Mouse (Mus musculus) limb, embryonic 11.5 days (tissue): ENCODE results near the gene Dscam. TPM values are rescaled to one million over a fixed set of nuclear protein-coding genes. Genes with fewer than 3 reads are reported as not detected.

Source experiments
- ATAC-seq: fragments of 200-750 bp; cut with Nextera tagmentation; 2 replicates; pipeline ENCODE4 v1.8.0; 2017; ENCODE audit warnings: low read depth; ENCODE audit not compliant: insufficient number of reproducible peaks, low FRiP score, low TSS enrichment
- DNase-seq: peaks from one replicate; pipeline ENCODE4 v3.0.0-alpha.2; 2015; ENCODE audit warnings: low spot score
- H3K27ac ChIP-seq: fragments of 300-500 bp; sonication (generic); replicated peaks from 2 replicates; pipeline ENCODE4 v1.5.1; 2014; ENCODE audit warnings: low read depth, mild to moderate bottlenecking, low read length
- H3K27me3 ChIP-seq: fragments of 300-500 bp; sonication (generic); 2 replicates; pipeline ENCODE4 v1.6.1; 2014; ENCODE audit warnings: mild to moderate bottlenecking, low read length, mixed read lengths; ENCODE audit not compliant: control insufficient read depth, insufficient read depth
- H3K36me3 ChIP-seq: fragments of 300-500 bp; sonication (generic); 2 replicates; pipeline ENCODE4 v1.6.1; 2014; ENCODE audit warnings: mild to moderate bottlenecking, low read length, moderate library complexity, mixed read lengths; ENCODE audit not compliant: control insufficient read depth, insufficient read depth
- H3K4me1 ChIP-seq: fragments of 300-500 bp; sonication (generic); 2 replicates; pipeline ENCODE4 v1.6.1; 2014; ENCODE audit warnings: low read length, mixed read lengths; ENCODE audit not compliant: control insufficient read depth, insufficient read depth
- H3K4me2 ChIP-seq: fragments of 300-500 bp; sonication (generic); 2 replicates; pipeline ENCODE4 v1.6.1; 2014; ENCODE audit warnings: low read depth, mild to moderate bottlenecking, moderate library complexity; ENCODE audit not compliant: severe bottlenecking
- H3K4me3 ChIP-seq: fragments of 300-500 bp; sonication (generic); 2 replicates; pipeline ENCODE4 v1.5.1; 2014; ENCODE audit warnings: low read depth, low read length
- H3K9ac ChIP-seq: fragments of 300-500 bp; sonication (generic); 2 replicates; pipeline ENCODE4 v1.6.1; 2014; ENCODE audit warnings: mild to moderate bottlenecking, low read length
- H3K9me3 ChIP-seq: fragments of 300-500 bp; sonication (generic); 2 replicates; pipeline ENCODE4 v1.6.1; 2016; ENCODE audit warnings: low read length; ENCODE audit not compliant: control insufficient read depth
- WGBS: fragments of 180-500 bp; shearing (Covaris S2); extraction: QIAGEN DNeasy Blood & Tissue Kit; methylation state at CpG from one replicate; pipeline ENCODE4 v1.1.7; 2014; 5-methylcytosine and 5-hydroxymethylcytosine counted together
- polyA plus RNA-seq: library from polyadenylated mRNA; unstranded; fragments of >200 nt; fragmentation: Nextera tagmentation; extraction: Ambion mirVana; gene quantifications from 2 replicates; pipeline ENCODE4 v1.2.1, GENCODE M21; 2014

The Dscam gene
- polyA plus RNA-seq, 1 experiment from 2014 or later, result 0.11 TPM

DNA sequence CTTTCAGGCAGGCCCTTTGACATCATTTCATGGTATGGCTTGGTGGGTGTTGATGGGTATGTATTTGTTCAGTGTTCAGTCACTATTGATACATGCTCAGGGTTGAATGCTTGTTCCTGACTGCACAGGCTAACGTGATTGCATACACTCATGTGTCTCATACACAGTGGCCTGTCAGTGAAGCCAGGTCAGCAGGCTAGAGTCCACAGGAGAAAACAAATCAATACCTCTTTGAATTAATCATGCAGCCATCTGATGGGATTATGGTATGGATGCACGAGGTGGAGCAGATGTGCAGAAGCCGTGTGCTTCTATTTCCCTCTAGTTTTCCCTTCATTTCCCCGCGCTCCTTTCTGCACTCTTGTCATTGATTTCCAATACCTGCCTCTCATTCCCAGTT, 143.7 kb downstream of the Dscam start:
- Histone ChIP-seq H3K36me3 (no peaks in the 10 kb centered on the region), H3K27me3 (no peaks in the 10 kb centered on the region), H3K4me1 (no peaks in the 10 kb centered on the region), H3K9me3 (no peaks in the 10 kb centered on the region), H3K4me2 (no peak overlapping the region), H3K4me3 (no peak overlapping the region), H3K27ac (no peak overlapping the region), H3K9ac (no peak overlapping the region)
- DNase-seq (no peak), ATAC-seq (no peak)
- 93% methylated on average over 5 of the region's 5 CpGs for whole genome bisulfite sequencing

DNA sequence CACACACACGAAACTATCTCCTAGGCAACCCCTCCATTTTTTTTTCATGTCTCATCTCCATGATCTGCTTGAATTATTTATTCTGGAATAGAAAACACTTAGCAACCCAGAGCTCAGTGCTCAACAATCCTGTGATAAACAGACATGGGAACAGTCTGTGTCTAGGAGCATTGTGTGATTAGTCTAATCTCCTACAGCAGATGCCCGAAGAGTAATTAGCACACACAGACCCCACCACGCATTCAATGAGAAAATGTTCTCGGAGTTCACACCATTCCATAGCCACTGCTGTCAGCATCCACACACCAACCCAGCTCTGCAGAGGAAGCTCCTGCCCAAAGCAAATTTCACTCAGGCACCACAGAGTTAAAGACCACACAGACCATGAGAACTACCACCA, 146.1 kb downstream of the Dscam start:
- H3K27me3 ChIP-seq, result no peaks in the 10 kb centered on the region
- H3K9me3 ChIP-seq, result no peaks in the 10 kb centered on the region
- 75% methylated on average over 4 of the region's 4 CpGs for WGBS

DNA sequence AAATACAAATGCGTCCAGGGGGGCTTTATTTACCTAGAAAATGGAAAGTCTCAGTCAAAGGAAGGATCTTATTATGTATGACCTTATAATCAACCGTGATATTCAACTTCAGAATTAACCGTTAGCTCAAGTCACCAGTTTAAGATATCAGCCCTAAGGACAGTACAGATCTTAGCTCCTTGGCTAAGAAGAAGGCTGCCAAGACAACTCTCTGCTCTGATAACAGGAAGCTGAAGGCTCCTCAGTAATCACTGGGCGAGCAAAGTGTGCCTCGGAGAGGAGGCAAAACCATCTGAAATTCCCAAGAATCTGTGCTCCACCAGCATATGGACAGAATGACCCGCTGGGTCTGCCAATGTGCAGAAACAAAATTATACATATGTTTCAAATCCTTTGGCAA, 149.1 kb downstream of the Dscam start:
- no peaks in the 10 kb centered on the region for H3K4me1 ChIP-seq
- H3K27me3 ChIP-seq, result no peaks in the 10 kb centered on the region
- H3K36me3 ChIP-seq, result no peaks in the 10 kb centered on the region
- no peak overlapping the region for H3K4me2 ChIP-seq
- no peak overlapping the region for H3K27ac ChIP-seq
- H3K9ac ChIP-seq, result no peak overlapping the region
- no peak overlapping the region for H3K4me3 ChIP-seq
- 91% methylated on average over 6 of the region's 6 CpGs for WGBS
- no peak for DNase-seq
- ATAC-seq, result no peak
- H3K9me3 ChIP-seq, result no peaks in the 10 kb centered on the region

More for the DNA sequence above, 146.1 kb downstream of the Dscam start:
- Histone ChIP-seq H3K36me3 (no peaks in the 10 kb centered on the region), H3K27ac (no peak overlapping the region), H3K4me1 (no peaks in the 10 kb centered on the region), H3K9ac (no peak overlapping the region), H3K4me2 (no peak overlapping the region), H3K4me3 (no peak overlapping the region)
- no peak for ATAC-seq
- no peak for DNase-seq

DNA sequence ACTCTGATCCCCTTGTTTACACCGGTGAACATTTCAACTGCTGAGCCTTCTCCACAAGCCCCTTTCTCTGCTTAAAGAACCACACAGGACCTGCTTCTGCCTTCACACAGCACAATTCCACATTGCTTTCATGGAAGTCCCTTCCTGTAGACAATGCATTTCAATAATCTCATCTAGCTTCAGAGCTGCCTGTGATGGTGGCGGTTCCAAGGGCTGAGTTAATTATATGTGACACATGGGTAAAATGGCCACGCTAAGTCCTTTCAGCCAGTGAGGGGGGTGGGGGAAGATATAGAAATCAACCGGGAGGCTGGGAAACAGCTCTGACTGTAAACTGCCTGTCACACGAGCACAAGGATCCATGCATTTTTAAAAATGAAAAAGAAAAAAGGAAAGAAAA, 152.2 kb downstream of the Dscam start:
- Histone ChIP-seq H3K27ac (no peak overlapping the region), H3K4me3 (no peak overlapping the region), H3K9me3 (no peaks in the 10 kb centered on the region), H3K4me2 (no peak overlapping the region), H3K4me1 (no peaks in the 10 kb centered on the region), H3K36me3 (no peaks in the 10 kb centered on the region), H3K27me3 (no peaks in the 10 kb centered on the region), H3K9ac (no peak overlapping the region)
- 70% methylated on average over 5 of the region's 5 CpGs for WGBS
- ATAC-seq, result no peak
- DNase-seq, result no peak

DNA sequence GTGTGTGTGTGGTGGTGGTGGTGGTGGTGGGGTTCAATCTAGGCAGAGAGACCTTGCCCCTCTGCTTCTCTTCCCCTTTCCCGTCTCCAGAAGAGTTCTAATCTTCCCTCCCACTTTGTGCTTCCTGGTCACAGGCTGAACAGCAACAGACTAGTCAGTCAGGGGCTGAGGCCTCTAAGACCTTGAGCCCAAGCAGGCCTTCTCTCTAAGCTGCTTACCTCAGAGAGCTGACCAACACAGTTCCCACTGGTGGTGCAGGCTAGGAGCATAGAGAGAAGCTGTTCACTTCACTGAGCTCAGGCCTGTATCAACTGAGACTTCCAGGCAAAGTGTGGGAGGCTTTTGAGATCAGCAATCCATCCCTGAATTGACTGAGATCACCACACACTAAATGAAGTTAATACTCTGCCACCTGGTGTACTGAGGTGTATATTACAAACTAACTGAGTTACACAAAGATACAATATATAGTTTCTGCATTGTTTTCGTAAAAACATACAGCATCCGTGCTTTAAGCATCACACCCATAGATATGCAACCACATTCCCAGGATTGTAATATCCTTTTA, 153.3 kb downstream of the Dscam start:
- 73% methylated on average over 3 of the region's 3 CpGs for WGBS
- Histone ChIP-seq H3K36me3 (no peaks in the 10 kb centered on the region), H3K4me3 (no peak overlapping the region), H3K27ac (no peak overlapping the region), H3K9me3 (no peaks in the 10 kb centered on the region), H3K4me2 (no peak overlapping the region), H3K27me3 (no peaks in the 10 kb centered on the region), H3K9ac (no peak overlapping the region), H3K4me1 (no peaks in the 10 kb centered on the region)
- DNase-seq (no peak), ATAC-seq (no peak)

DNA sequence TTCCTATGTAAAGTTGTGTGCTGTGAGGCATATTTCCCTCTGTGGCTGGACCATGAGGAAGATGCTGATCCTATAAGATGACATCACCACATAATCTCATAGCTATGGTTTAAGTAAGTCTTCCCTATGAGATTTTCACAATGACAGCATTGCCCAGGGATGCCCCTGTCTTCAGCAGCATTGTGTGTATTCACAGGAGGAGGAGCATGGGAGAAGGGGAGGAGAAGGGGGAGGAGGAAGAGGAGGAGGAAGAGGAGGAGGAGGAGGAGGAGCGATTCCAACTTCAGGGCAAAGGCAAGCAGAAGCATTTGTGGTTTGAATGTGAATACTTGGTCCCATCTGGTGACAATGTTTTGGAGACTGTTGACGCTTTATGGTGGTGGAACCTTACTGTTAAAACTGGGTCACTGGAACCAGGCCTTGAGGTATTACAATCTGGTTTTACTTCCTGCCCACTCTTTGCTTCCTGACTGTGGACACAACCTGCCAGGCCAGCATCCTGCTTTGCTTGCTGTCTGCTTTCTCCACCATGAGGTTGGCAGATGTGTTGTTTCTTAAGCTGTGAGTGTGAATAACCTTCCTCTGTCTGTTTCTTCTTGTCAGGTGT, 154.2 kb downstream of the Dscam start:
- ATAC-seq (no peak), DNase-seq (no peak)
- Histone ChIP-seq H3K9ac (no peak overlapping the region), H3K36me3 (no peaks in the 10 kb centered on the region), H3K4me2 (no peak overlapping the region), H3K4me1 (no peaks in the 10 kb centered on the region), H3K9me3 (no peaks in the 10 kb centered on the region), H3K4me3 (no peak overlapping the region), H3K27me3 (no peaks in the 10 kb centered on the region), H3K27ac (no peak overlapping the region)
- WGBS, result 73% methylated on average over 2 of the region's 2 CpGs

DNA sequence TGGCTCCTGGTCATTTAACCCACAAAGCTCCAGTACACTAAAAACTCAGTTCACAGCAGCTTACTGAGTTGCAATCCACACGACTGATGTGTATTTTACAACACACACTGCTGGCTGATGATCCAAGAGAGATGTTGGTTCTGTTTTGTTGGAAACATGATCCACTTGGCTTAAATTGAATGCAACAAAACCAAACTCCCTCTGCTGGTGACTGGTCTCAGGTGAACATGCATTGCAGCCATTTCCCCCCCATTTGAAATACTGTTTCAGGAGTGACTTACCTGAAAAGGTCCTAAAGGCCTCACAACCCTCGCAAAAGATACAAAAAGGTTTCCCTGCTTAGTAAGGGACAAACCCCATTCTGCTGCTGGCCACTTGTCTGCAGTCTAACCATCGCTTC, 156.2 kb downstream of the Dscam start:
- DNase-seq, result no peak
- WGBS, result 69% methylated on average over 3 of the region's 3 CpGs
- no peaks in the 10 kb centered on the region for H3K4me1 ChIP-seq

DNA sequence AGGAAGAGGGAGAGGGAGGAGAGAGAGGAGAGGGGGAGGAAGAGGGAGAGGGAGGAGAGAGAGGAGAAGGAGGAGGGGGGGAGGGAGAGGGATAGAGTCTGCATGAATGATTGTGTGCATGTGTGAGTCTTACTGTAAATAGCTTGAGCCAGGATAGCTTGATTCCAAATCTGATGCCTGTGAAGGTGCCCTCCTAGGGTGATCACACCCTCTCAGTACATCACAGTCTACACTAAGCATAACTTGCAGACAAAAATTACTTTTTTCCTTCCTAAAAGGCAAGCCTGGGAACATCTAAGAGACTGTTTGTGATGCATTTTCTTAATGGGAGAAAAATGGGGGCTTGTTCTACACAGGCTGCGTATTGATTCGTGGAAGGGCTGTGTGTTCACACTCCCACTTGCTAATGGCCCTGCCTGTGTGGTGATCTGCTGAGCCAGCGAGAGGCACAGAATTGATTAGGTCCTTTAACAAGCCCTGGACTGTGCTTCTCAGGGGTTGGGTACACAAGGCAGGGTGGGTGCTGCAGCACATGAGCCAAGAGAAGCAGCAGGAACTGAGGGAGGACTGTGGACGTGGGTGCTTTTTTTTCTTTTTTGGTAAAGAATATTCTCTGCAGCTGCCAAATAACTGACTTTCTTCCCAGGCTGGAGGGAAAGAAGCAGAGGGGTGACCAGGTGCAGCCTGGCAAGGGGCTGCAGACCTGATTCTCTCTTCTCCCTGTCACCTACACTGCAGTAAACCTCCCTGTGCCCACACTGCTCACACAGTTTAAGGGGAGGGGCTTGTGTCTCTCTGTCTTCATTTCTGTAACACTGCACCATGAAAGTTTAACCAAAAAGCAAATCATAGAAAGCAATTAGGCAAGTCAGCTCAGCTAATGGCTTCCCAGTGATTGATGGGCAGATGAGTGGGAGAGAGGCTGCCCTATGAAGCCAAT, 161.2 kb downstream of the Dscam start:
- DNase-seq, result no peak
- Histone ChIP-seq H3K4me1 (no peaks in the 10 kb centered on the region), H3K27ac (no peak overlapping the region), H3K4me2 (no peak overlapping the region), H3K36me3 (no peaks in the 10 kb centered on the region), H3K9ac (no peak overlapping the region), H3K4me3 (no peak overlapping the region), H3K9me3 (no peaks in the 10 kb centered on the region), H3K27me3 (no peaks in the 10 kb centered on the region)
- no peak for ATAC-seq
- 57% methylated on average over 4 of the region's 4 CpGs for WGBS

More for the DNA sequence above, 156.2 kb downstream of the Dscam start:
- no peak overlapping the region for H3K4me2 ChIP-seq
- H3K4me3 ChIP-seq, result no peak overlapping the region
- H3K36me3 ChIP-seq, result no peaks in the 10 kb centered on the region
- no peaks in the 10 kb centered on the region for H3K9me3 ChIP-seq
- no peak for ATAC-seq
- H3K9ac ChIP-seq, result no peak overlapping the region
- no peaks in the 10 kb centered on the region for H3K27me3 ChIP-seq
- H3K27ac ChIP-seq, result no peak overlapping the region
